Mouse (Mus musculus): ENCODE data around the gene Lats1. TPM values are rescaled to one million over a fixed set of nuclear protein-coding genes. Genes with fewer than 3 reads are reported as not detected.

Gene Lats1
- 12.1 and 12.4 TPM in 2 replicates for polyA plus RNA-seq (2015; fragmentation: Nextera tagmentation; extraction: Ambion mirVana)

DNA sequence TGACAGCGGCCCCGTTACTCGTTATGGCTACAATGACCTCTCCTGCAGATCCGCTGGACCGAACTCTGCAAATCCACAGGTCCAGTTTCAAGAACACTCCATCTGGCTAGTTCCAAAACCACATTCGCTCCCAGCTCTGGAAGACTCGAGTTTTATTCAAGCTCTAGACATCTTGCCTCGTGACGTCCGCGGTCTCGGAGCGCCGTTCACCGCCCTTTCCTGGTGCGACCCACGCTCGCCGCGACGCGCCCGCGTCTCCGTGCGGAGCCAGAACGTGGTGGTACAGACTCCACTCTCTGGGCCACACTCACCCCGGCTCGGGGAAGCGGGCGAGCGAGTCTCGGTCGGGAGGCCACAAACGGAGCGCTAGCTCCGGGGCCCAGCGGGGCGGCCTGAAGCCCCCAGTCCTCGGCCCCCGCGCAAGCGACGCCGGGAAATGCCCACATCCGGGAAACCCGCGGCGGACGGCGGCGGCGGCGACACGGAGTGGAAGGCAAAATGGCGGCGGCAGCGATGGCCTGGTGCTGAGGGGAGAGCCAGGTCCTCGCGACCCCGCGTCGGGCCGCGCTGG, at the start of gene Lats1, which contains the start of gene Pcmt1:
Gene Lats1, plus strand, starts transcription at position 484 of the 571 bp plus-strand sequence.
Gene Pcmt1, minus strand, starts transcription at position 406 of the 571 bp plus-strand sequence.
- H3K27ac ChIP-seq: peak within 1 kb of the TSS; percentile 96
- H3K27me3 ChIP-seq: no peaks in the 10 kb centered on the region
- peak within 1 kb of the TSS; percentile 99 for H3K4me3 ChIP-seq (replicated peaks)
- H3K4me1 ChIP-seq (replicated peaks): peaks cover 47% of the 10 kb centered on the region
- no peaks in the 10 kb centered on the region for H3K9me3 ChIP-seq
- peak; percentile 92 for ATAC-seq
- peaks cover 35% of the 10 kb centered on the region for H3K36me3 ChIP-seq
- H3K9ac ChIP-seq (replicated peaks): peak within 1 kb of the TSS; percentile 99
- WGBS: under 1% methylated on average over 59 of the region's 65 CpGs
- H3K4me2 ChIP-seq (replicated peaks): peak within 1 kb of the TSS; percentile 75

- Histone ChIP-seq H3K9ac (replicated peaks) (no peak overlapping the region), H3K4me2 (replicated peaks) (no peak overlapping the region), H3K27ac (no peak overlapping the region), H3K9me3 (no peaks in the 10 kb centered on the region), H3K4me3 (replicated peaks) (no peak overlapping the region), H3K36me3 (peaks cover 59% of the 10 kb centered on the region), H3K27me3 (no peaks in the 10 kb centered on the region), H3K4me1 (replicated peaks) (no peaks in the 10 kb centered on the region)
- ATAC-seq: no peak
- 95% methylated on average over 12 of the region's 12 CpGs for WGBS
Measured at GRCm38 (mm10) chr10:7640366-7640765, 40.6 kb upstream of the Lats1 start.

DNA sequence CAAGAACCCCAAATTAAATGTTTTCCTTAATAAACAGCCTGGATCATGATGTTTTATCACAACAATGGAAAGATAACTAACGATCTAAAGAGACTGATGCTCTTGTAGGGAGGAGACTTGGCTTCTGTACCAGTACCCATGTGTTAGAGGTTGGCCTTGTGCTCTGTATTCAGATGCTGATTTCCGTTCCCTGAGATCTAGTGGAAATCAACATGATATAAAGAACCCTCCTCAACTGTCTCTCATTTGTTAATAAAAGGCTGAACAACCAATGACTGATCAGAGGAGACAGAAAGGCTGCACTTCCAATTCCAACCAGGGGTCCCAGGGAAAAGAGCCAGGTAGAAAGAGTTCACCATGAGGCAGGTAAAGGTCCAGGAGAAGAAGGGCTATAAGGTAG, 35.1 kb upstream of the Lats1 start:
- Histone ChIP-seq H3K27ac (no peak overlapping the region), H3K36me3 (peaks cover 49% of the 10 kb centered on the region), H3K4me1 (replicated peaks) (no peaks in the 10 kb centered on the region), H3K4me3 (replicated peaks) (no peak overlapping the region), H3K4me2 (replicated peaks) (no peak overlapping the region), H3K9me3 (no peaks in the 10 kb centered on the region), H3K9ac (replicated peaks) (no peak overlapping the region), H3K27me3 (no peaks in the 10 kb centered on the region)
- WGBS: 91% methylated on average over 2 of the region's 2 CpGs
- ATAC-seq: no peak

DNA sequence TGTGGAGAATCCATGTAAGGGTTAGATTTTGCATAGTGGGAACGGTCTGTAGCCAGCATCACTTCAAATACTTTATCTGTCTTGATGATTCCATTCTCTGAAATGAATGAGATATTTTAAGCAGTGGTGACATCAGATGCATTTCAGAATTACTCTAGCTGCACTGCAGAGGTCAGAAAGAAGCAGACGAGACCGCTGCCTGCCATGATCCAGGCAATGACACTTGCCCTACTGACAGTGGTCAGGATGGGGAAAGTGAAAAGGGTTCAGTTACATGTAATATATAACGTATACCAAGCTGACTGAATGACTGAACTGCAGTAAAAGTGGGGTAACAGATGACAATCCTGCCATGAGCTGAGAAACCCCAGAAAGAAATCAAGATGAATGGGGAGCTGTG, 32.0 kb upstream of the Lats1 start:
- H3K9ac ChIP-seq (replicated peaks): no peak overlapping the region
- H3K27me3 ChIP-seq: no peaks in the 10 kb centered on the region
- H3K4me1 ChIP-seq (replicated peaks): no peaks in the 10 kb centered on the region
- H3K4me2 ChIP-seq (replicated peaks): no peak overlapping the region
- no peak for ATAC-seq
- H3K36me3 ChIP-seq: peaks cover 34% of the 10 kb centered on the region
- no peak overlapping the region for H3K27ac ChIP-seq
- H3K9me3 ChIP-seq: no peaks in the 10 kb centered on the region
- WGBS: 91% methylated on average over 4 of the region's 4 CpGs
- H3K4me3 ChIP-seq (replicated peaks): no peak overlapping the region

DNA sequence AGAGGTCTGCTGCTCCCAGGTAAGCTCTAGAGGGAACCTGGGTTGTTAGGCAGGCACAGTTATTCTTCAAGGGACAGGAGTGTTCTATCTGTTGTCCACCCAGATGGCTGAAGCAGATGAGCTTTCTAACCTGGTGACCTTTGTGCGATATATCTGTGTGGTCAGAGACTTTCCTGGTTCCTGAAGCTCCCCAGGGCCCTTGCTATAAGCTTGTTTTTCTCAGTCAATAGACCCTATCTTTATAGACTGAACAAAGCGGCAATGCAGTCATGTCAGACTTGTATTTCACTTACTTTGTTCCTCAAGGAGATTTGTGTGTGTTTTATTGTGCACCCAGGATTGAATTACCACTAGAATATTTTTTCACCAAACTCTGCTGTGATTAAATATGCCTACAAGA, 30.0 kb upstream of the Lats1 start:
- no peak overlapping the region for H3K27ac ChIP-seq
- H3K9me3 ChIP-seq: no peaks in the 10 kb centered on the region
- H3K36me3 ChIP-seq: peaks cover 25% of the 10 kb centered on the region
- H3K4me2 ChIP-seq (replicated peaks): no peak overlapping the region
- no peak overlapping the region for H3K4me3 ChIP-seq (replicated peaks)
- H3K27me3 ChIP-seq: no peaks in the 10 kb centered on the region
- H3K4me1 ChIP-seq (replicated peaks): no peaks in the 10 kb centered on the region
- no peak for ATAC-seq
- no peak overlapping the region for H3K9ac ChIP-seq (replicated peaks)
- 89% methylated on average over 2 of the region's 2 CpGs for WGBS

- ATAC-seq: peak; percentile 83
- H3K9ac ChIP-seq (replicated peaks): peak overlapping the region; percentile 88
- peaks cover 23% of the 10 kb centered on the region for H3K4me1 ChIP-seq (replicated peaks)
- H3K9me3 ChIP-seq: no peaks in the 10 kb centered on the region
- peak overlapping the region; percentile 93 for H3K4me3 ChIP-seq (replicated peaks)
- no peaks in the 10 kb centered on the region for H3K36me3 ChIP-seq
- no peaks in the 10 kb centered on the region for H3K27me3 ChIP-seq
- WGBS: under 1% methylated on average over 44 of the region's 44 CpGs
- peak overlapping the region; percentile 96 for H3K27ac ChIP-seq
- H3K4me2 ChIP-seq (replicated peaks): peak overlapping the region; percentile 78
Measured at GRCm38 (mm10) chr10:7662471-7663141, 18.4 kb upstream of the Lats1 start.

GRCm38 (mm10) chr10:7663159-7664026, 17.6 kb upstream of the Lats1 start:
- Histone ChIP-seq H3K4me2 (replicated peaks) (peak overlapping the region; percentile 78), H3K9me3 (no peaks in the 10 kb centered on the region), H3K4me3 (replicated peaks) (peak overlapping the region; percentile 93), H3K36me3 (no peaks in the 10 kb centered on the region), H3K4me1 (replicated peaks) (peaks cover 30% of the 10 kb centered on the region), H3K27ac (peak overlapping the region; percentile 96), H3K27me3 (no peaks in the 10 kb centered on the region), H3K9ac (replicated peaks) (peak overlapping the region; percentile 88)
- peak; percentile 94 for ATAC-seq
- WGBS: 1% methylated on average over 64 of the region's 64 CpGs

- Histone ChIP-seq H3K9me3 (no peaks in the 10 kb centered on the region), H3K4me3 (replicated peaks) (peak overlapping the region; percentile 93), H3K4me2 (replicated peaks) (peak overlapping the region; percentile 78), H3K4me1 (replicated peaks) (peaks cover 33% of the 10 kb centered on the region), H3K36me3 (no peaks in the 10 kb centered on the region), H3K27me3 (no peaks in the 10 kb centered on the region), H3K27ac (peak overlapping the region; percentile 96), H3K9ac (replicated peaks) (peak overlapping the region; percentile 88)
- WGBS: 77% methylated on average over 6 of the region's 6 CpGs
- no peak for ATAC-seq
Measured at GRCm38 (mm10) chr10:7664027-7664526, 16.9 kb upstream of the Lats1 start.

- no peak overlapping the region for H3K27ac ChIP-seq
- 100% methylated on average over 1 of the region's 1 CpGs for WGBS
- H3K9ac ChIP-seq (replicated peaks): no peak overlapping the region
- no peaks in the 10 kb centered on the region for H3K27me3 ChIP-seq
- H3K36me3 ChIP-seq: peaks cover 6% of the 10 kb centered on the region; the same call in 1 of the 2 replicates
- peaks cover 29% of the 10 kb centered on the region for H3K4me1 ChIP-seq (replicated peaks)
- H3K4me2 ChIP-seq (replicated peaks): no peak overlapping the region
- no peak overlapping the region for H3K4me3 ChIP-seq (replicated peaks)
- ATAC-seq: no peak
- no peaks in the 10 kb centered on the region for H3K9me3 ChIP-seq
Measured at GRCm38 (mm10) chr10:7664889-7665288, 16.1 kb upstream of the Lats1 start.

GRCm38 (mm10) chr10:7667342-7667802, 13.6 kb upstream of the Lats1 start, which contains the start of gene Nup43:
Gene Nup43, plus strand, starts transcription at chr10:7667503.
- Histone ChIP-seq H3K9ac (replicated peaks) (peak within 1 kb of the TSS; percentile 71), H3K27ac (peak within 1 kb of the TSS; percentile 67), H3K4me2 (replicated peaks) (peak within 1 kb of the TSS; percentile 72), H3K9me3 (no peaks in the 10 kb centered on the region), H3K4me3 (replicated peaks) (peak within 1 kb of the TSS; percentile 75), H3K27me3 (no peaks in the 10 kb centered on the region), H3K4me1 (replicated peaks) (peaks cover 18% of the 10 kb centered on the region), H3K36me3 (peaks cover 25% of the 10 kb centered on the region)
- under 1% methylated on average over 24 of the region's 24 CpGs for WGBS
- peak; percentile 84 for ATAC-seq

GRCm38 (mm10) chr10:7673673-7674072, 7.3 kb upstream of the Lats1 start:
- ATAC-seq: 0 out of 2 replicates have a peak, but pooled peaks have one; percentile 40
- Histone ChIP-seq H3K27me3 (no peaks in the 10 kb centered on the region), H3K36me3 (peaks cover 66% of the 10 kb centered on the region), H3K27ac (no peak overlapping the region), H3K4me2 (replicated peaks) (no peak overlapping the region), H3K4me3 (replicated peaks) (no peak overlapping the region), H3K4me1 (replicated peaks) (peaks cover 6% of the 10 kb centered on the region), H3K9ac (replicated peaks) (no peak overlapping the region), H3K9me3 (no peaks in the 10 kb centered on the region)
- WGBS: 66% methylated on average over 1 of the region's 1 CpGs

Measured in midbrain, embryonic 13.5 days (tissue).